In genomic region chr4:124971094-124971493, GRCm38 (mm10) we compare ENCODE assay signal across 17 mouse cellular contexts. TPM values are rescaled to one million over a fixed set of nuclear protein-coding genes. Genes with fewer than 3 reads are reported as not detected.
"Had no signal": no experiment of that assay in that cellular context is flagged by ENCODE, and none has a peak within 500 bp of the region (broad histone marks: within the 10 kb centered on the region; RNA-seq: fewer than 3 reads in every experiment).

No protein-coding gene starts in this region.

- H3K4me2 ChIP-seq: liver, embryonic 11.5 days; liver, embryonic 15.5 days; neural tube, embryonic 15.5 days had no signal

- H3K27me3 ChIP-seq: liver, embryonic 15.5 days; neural tube, embryonic 15.5 days had no signal

- H3K4me1 ChIP-seq: liver, embryonic 15.5 days had no signal

- H3K9me3 ChIP-seq: liver, embryonic 15.5 days; megakaryocyte, embryonic 14.5 days; neural tube, embryonic 15.5 days had no signal

- DNase-seq: kidney, adult 11 months; kidney, adult 9 months; kidney, postnatal 36 days; lung, adult 2 months; right cerebral cortex, adult 18-20 months; right cerebral cortex, postnatal 25 days; thymus, postnatal 4 days had no signal

- H3K36me3 ChIP-seq: liver, embryonic 15.5 days; neural tube, embryonic 15.5 days had no signal

- H3K4me3 ChIP-seq: layer of hippocampus, adult 2 months; liver, embryonic 15.5 days; megakaryocyte, embryonic 14.5 days; myocyte; neural tube, embryonic 15.5 days had no signal

- H3K9ac ChIP-seq: liver, embryonic 15.5 days; neural tube, embryonic 15.5 days had no signal

- H3K27ac ChIP-seq: kidney, postnatal 0 days; layer of hippocampus, adult 2 months; liver, embryonic 15.5 days; macrophage; neural tube, embryonic 15.5 days; stomach, postnatal 0 days had no signal

- ATAC-seq: lung, postnatal 0 days had no signal

RNA-seq across cellular contexts. Expression of gene Rspo1, which starts 15.1 kb away (rescaled TPM):
- polyA plus RNA-seq: macrophage had no signal
